Mouse (Mus musculus) CH12.LX (cell line): ENCODE measurements around the gene Prkce. TPM values are rescaled to one million over a fixed set of nuclear protein-coding genes. Genes with fewer than 3 reads are reported as not detected.

Experiments
- DNase-seq: peaks from one replicate; pipeline ENCODE4 v3.0.0-alpha.2; 2013; ENCODE audit errors: extremely low read depth
- H3K27ac ChIP-seq: 2 replicates; pipeline ENCODE4 v1.5.1; 2012; ENCODE audit warnings: low read depth, mild to moderate bottlenecking, control low read depth, moderate library complexity; ENCODE audit not compliant: insufficient read depth
- H3K27me3 ChIP-seq: replicated peaks from 2 replicates; pipeline ENCODE3; 2012; ENCODE audit warnings: inconsistent platforms
- H3K36me3 ChIP-seq, 2 experiments: replicated peaks in 1 of 2; 2 replicates each; pipeline versions ENCODE3 to v1.6.1; 2012; ENCODE audit warnings: inconsistent platforms in 1 of 2, low read length in 1 of 2, mild to moderate bottlenecking in 1 of 2, mixed read lengths in 1 of 2, moderate library complexity in 1 of 2; ENCODE audit not compliant: control insufficient read depth in 1 of 2, insufficient read depth in 1 of 2
- H3K4me1 ChIP-seq, 2 experiments: 2 replicates each; pipeline ENCODE4 v1.6.1; 2012; ENCODE audit warnings: inconsistent platforms in 1 of 2, moderate library complexity in 1 of 2; ENCODE audit not compliant: insufficient read depth in 2 of 2, control insufficient read depth in 1 of 2
- H3K4me2 ChIP-seq: 2 replicates; pipeline ENCODE4 v1.6.1; 2012; ENCODE audit warnings: low read depth, mild to moderate bottlenecking, control low read depth; ENCODE audit not compliant: poor library complexity, insufficient read depth, severe bottlenecking
- H3K4me3 ChIP-seq, 3 experiments: fragments of 150-350 bp in 1 of 3; sonication (generic) in 1 of 3; replicated peaks in 1 of 3; 2 replicates each; pipeline versions ENCODE3 to v1.5.1; 2011 to 2012; ENCODE audit warnings: low read depth in 2 of 3, low read length in 2 of 3, mild to moderate bottlenecking in 2 of 3, moderate library complexity in 2 of 3, control low read depth in 1 of 3, improper control_type of control experiment in 1 of 3, inconsistent platforms in 1 of 3, mixed read lengths in 1 of 3; ENCODE audit not compliant: poor library complexity in 1 of 3
- H3K79me2 ChIP-seq: replicated peaks from 2 replicates; pipeline ENCODE4 v1.6.1; 2012; ENCODE audit warnings: mild to moderate bottlenecking, moderate library complexity; ENCODE audit not compliant: control insufficient read depth, poor library complexity, insufficient read depth, severe bottlenecking; ENCODE audit errors: extremely low read depth
- H3K9ac ChIP-seq: 2 replicates; pipeline ENCODE4 v1.6.1; 2012; ENCODE audit warnings: low read depth, mild to moderate bottlenecking, control low read depth, moderate library complexity; ENCODE audit not compliant: insufficient read depth
- H3K9me3 ChIP-seq: replicated peaks from 2 replicates; pipeline ENCODE3; 2012; ENCODE audit warnings: low read length, inconsistent platforms, mixed read lengths
- BHLHE40 ChIP-seq: IDR thresholded peaks from 2 replicates; pipeline ENCODE4 v1.6.1; 2011; ENCODE audit warnings: mild to moderate bottlenecking, low read depth, low read length, improper control_type of control experiment
- CHD1 ChIP-seq: IDR thresholded peaks from 2 replicates; pipeline ENCODE4 v1.6.1; 2012; ENCODE audit warnings: low read depth, low read length, improper control_type of control experiment, inconsistent platforms
- CHD2 ChIP-seq: IDR thresholded peaks from 2 replicates; pipeline ENCODE4 v1.6.1; 2011; ENCODE audit warnings: low read length, improper control_type of control experiment
- CTCF ChIP-seq, 2 experiments: IDR thresholded peaks in 1 of 2; conservative IDR thresholded peaks in 1 of 2; 2 replicates each; pipeline ENCODE4 v1.5.1; 2011 to 2012; ENCODE audit warnings: low read depth in 2 of 2, low read length in 2 of 2, improper control_type of control experiment in 1 of 2, inconsistent platforms in 1 of 2, mild to moderate bottlenecking in 1 of 2, moderate library complexity in 1 of 2
- E2F4 ChIP-seq: IDR thresholded peaks from 2 replicates; pipeline ENCODE4 v1.6.1; 2011; ENCODE audit warnings: low read depth, low read length, improper control_type of control experiment; ENCODE audit not compliant: insufficient replicate concordance
- ELF1 ChIP-seq: IDR thresholded peaks from 2 replicates; pipeline ENCODE4 v1.6.1; 2014; ENCODE audit warnings: low read depth, mild to moderate bottlenecking, inconsistent platforms, low read length, improper control_type of control experiment
- ETS1 ChIP-seq: conservative IDR thresholded peaks from 2 replicates; pipeline ENCODE4 v1.6.1; 2012; ENCODE audit warnings: low read depth, mild to moderate bottlenecking, inconsistent platforms, low read length, improper control_type of control experiment, moderate library complexity
- GABPA ChIP-seq: IDR thresholded peaks from 2 replicates; pipeline ENCODE4 v1.6.1; 2012; ENCODE audit warnings: low read depth, low read length, improper control_type of control experiment, inconsistent platforms; ENCODE audit not compliant: insufficient replicate concordance
- HCFC1 ChIP-seq: IDR thresholded peaks from 2 replicates; pipeline ENCODE4 v1.6.1; 2012; ENCODE audit warnings: low read depth, mild to moderate bottlenecking, inconsistent platforms, low read length, improper control_type of control experiment
- IRF4 ChIP-seq: IDR thresholded peaks from 2 replicates; pipeline ENCODE4 v1.6.1; 2014; ENCODE audit warnings: low read depth, mild to moderate bottlenecking, inconsistent platforms, low read length, improper control_type of control experiment
- JUN ChIP-seq: IDR thresholded peaks from 2 replicates; pipeline ENCODE4 v1.6.1; 2011; ENCODE audit warnings: low read depth, mild to moderate bottlenecking, low read length, improper control_type of control experiment, moderate library complexity; ENCODE audit not compliant: insufficient read depth
- JUND ChIP-seq: conservative IDR thresholded peaks from 2 replicates; pipeline ENCODE4 v1.6.1; 2011; ENCODE audit warnings: low read depth, low read length, improper control_type of control experiment
- KAT2A ChIP-seq: IDR thresholded peaks from 2 replicates; pipeline ENCODE4 v1.6.1; 2012; ENCODE audit warnings: low read length, improper control_type of control experiment, inconsistent platforms; ENCODE audit not compliant: insufficient replicate concordance
- MAFK ChIP-seq: IDR thresholded peaks from 2 replicates; pipeline ENCODE4 v1.6.1; 2011; ENCODE audit warnings: low read length, improper control_type of control experiment; ENCODE audit not compliant: insufficient replicate concordance
- MAZ ChIP-seq: IDR thresholded peaks from 2 replicates; pipeline ENCODE4 v1.6.1; 2012; ENCODE audit warnings: low read depth, mild to moderate bottlenecking, inconsistent platforms, low read length, improper control_type of control experiment, moderate library complexity
- MXI1 ChIP-seq: IDR thresholded peaks from 2 replicates; pipeline ENCODE4 v1.6.1; 2011; ENCODE audit warnings: mild to moderate bottlenecking, low read depth, low read length, improper control_type of control experiment
- MYC ChIP-seq: IDR thresholded peaks from 2 replicates; pipeline ENCODE4 v1.6.1; 2011; ENCODE audit warnings: low read depth, mild to moderate bottlenecking, improper control_type of control experiment, low read length
- NELFE ChIP-seq: IDR thresholded peaks from 2 replicates; pipeline ENCODE4 v1.6.1; 2011; ENCODE audit warnings: low read depth, low read length, improper control_type of control experiment
- PAX5 ChIP-seq: IDR thresholded peaks from 2 replicates; pipeline ENCODE4 v1.6.1; 2012; ENCODE audit warnings: low read length, inconsistent platforms, mixed read lengths
- POLR2A ChIP-seq: IDR thresholded peaks from 2 replicates; pipeline ENCODE4 v1.6.1; 2011; ENCODE audit warnings: low read depth, mild to moderate bottlenecking, improper control_type of control experiment, low read length
- RAD21 ChIP-seq: IDR thresholded peaks from 2 replicates; pipeline ENCODE4 v1.6.1; 2011; ENCODE audit warnings: low read depth, mild to moderate bottlenecking, low read length, improper control_type of control experiment, moderate library complexity
- SIN3A ChIP-seq: IDR thresholded peaks from 2 replicates; pipeline ENCODE4 v1.6.1; 2012; ENCODE audit warnings: low read length, improper control_type of control experiment, inconsistent platforms
- UBTF ChIP-seq: IDR thresholded peaks from 2 replicates; pipeline ENCODE4 v1.6.1; 2012; ENCODE audit warnings: low read depth, mild to moderate bottlenecking, inconsistent platforms, low read length, improper control_type of control experiment, moderate library complexity
- USF2 ChIP-seq: conservative IDR thresholded peaks from 2 replicates; pipeline ENCODE4 v1.6.1; 2011; ENCODE audit warnings: low read depth, low read length, improper control_type of control experiment
- ZKSCAN1 ChIP-seq: IDR thresholded peaks from 2 replicates; pipeline ENCODE4 v1.6.1; 2012; ENCODE audit warnings: low read depth, inconsistent platforms, low read length, improper control_type of control experiment, borderline replicate concordance
- ZMIZ1 ChIP-seq: IDR thresholded peaks from 2 replicates; pipeline ENCODE4 v1.6.1; 2012; ENCODE audit warnings: low read depth, mild to moderate bottlenecking, inconsistent platforms, low read length, improper control_type of control experiment
- ZNF384 ChIP-seq: IDR thresholded peaks from 2 replicates; pipeline ENCODE4 v1.6.1; 2012; ENCODE audit warnings: low read depth, low read length, improper control_type of control experiment, inconsistent platforms
- dilution Hi-C: fragments of 300-500 bp; cut with MboI; formaldehyde crosslinking; loops from 2 replicates; pipeline ENCODE4 v1.14.3; 2020; ENCODE audit warnings: low sequenced_read_pairs; ENCODE audit not compliant: extremely low pct_unique_long_range_greater_than_20kb, extremely low pct_ligation_motif_present
- in situ Hi-C: fragments of 300-500 bp; cut with MboI; formaldehyde crosslinking; loops from 3 replicates; pipeline ENCODE4 v1.14.3; 2019; ENCODE audit warnings: low sequenced_read_pairs, low pct_ligation_motif_present, low pct_unique_long_range_greater_than_20kb, mixed read lengths
- polyA plus RNA-seq: library from polyadenylated mRNA; unstranded; fragments of >175 nt; gene quantifications from 2 replicates; pipeline ENCODE4 v1.2.1, GENCODE M21; 2012; ENCODE audit warnings: low read depth; ENCODE audit not compliant: insufficient read length
- total RNA-seq, 2 experiments: library from RNA; depleted of rRNA; stranded (reverse); fragments of 300-350 nt in 1 of 2; fragments of >200 nt in 1 of 2; gene quantifications; 2 replicates each; pipeline ENCODE4 v1.2.3; 2012 to 2014

Prkce gene
- total and polyA plus RNA-seq, 3 experiments = 4.1 to 13.2 (median 11.4) TPM

DNA sequence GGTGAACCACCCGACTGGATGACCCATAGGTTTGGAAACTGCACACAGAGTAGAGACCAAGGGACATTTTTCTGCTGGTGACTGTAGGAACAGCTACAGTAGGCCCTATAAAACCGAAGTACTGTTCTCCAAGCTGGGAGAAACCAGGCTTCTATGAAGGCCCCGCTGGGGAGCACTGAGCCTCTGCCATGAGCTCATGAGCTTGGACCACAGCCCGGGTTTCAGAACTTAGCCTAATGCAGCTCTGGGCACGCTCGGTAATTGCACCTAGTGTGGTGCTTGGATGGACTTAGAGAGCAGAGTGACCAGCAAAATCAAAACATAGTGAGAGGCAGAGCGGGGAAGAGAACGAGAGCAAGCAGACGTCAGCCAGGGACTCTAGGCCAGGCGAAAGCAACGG, 134.7 kb downstream of the Prkce start:
- H3K27me3 ChIP-seq = no peaks in the 10 kb centered on the region
- H3K9me3 ChIP-seq = no peaks in the 10 kb centered on the region
- H3K4me3 ChIP-seq = no peak overlapping the region
- H3K27ac ChIP-seq = no peak overlapping the region
- H3K4me1 ChIP-seq = peaks cover 3 to 40% of the 10 kb centered on the region in 2 experiments; a peak in 2 of 4 replicates
- peaks cover 0 to 46% of the 10 kb centered on the region in 2 experiments for H3K36me3 ChIP-seq
- dilution Hi-C loops = no loop called here
- no peak for TF ChIP-seq GABPA
- TF ChIP-seq SIN3A = no peak
- no peak for TF ChIP-seq ETS1
- TF ChIP-seq ZMIZ1 = no peak
- TF ChIP-seq HCFC1 = no peak
- no peak for TF ChIP-seq JUN
- TF ChIP-seq KAT2A = no peak
- TF ChIP-seq USF2 = no peak
- no peak for TF ChIP-seq POLR2A
- no peak for TF ChIP-seq JUND
- TF ChIP-seq BHLHE40 = no peak
- TF ChIP-seq MAFK = no peak
- no peak for TF ChIP-seq UBTF
- TF ChIP-seq CHD1 = no peak
- no peak overlapping the region for H3K4me2 ChIP-seq
- DNase-seq = no peak
- in situ Hi-C loops = no loop called here
- no peak overlapping the region for H3K9ac ChIP-seq
- H3K79me2 ChIP-seq = no peaks in the 10 kb centered on the region; the same call in 1 of the 2 replicates

DNA sequence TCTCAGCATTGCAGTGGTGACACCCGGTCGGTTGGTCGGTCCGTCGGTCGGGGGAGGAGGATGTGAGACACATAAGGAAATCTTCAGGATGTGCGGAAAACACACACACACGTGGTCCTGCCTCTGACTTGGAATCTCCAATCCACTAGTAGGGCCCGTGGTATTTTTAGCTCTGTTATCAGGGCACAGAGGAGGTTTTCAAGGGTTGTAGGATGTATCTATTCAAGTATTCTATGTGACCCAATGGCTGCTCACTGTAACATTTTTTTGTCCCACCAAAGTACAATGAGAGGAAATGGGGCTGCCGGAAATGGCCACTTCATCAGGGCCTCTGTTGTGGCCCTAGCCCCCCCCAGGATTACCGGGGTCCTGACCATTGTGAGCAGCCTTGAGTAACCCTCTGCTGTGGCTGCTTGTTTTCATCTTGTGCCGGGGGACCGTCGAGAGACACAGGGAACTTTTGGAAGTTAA, 135.3 kb downstream of the Prkce start:
- H3K4me2 ChIP-seq = no peak overlapping the region
- TF ChIP-seq PAX5 (no peak), CTCF (conservative IDR thresholded peaks at IDR 0.05 in 1 of 2, IDR thresholded peaks at IDR 0.05 in 1 of 2; ENCODE audit: low read depth in 2 of 2, low read length in 2 of 2) (no peak), MYC (no peak), E2F4 (no peak), RAD21 (no peak), ZNF384 (no peak), IRF4 (no peak), GABPA (no peak), MAZ (no peak), MXI1 (no peak), ELF1 (no peak), NELFE (no peak), ZKSCAN1 (no peak), ZMIZ1 (no peak), JUND (no peak), BHLHE40 (no peak), CHD2 (no peak), USF2 (no peak)
- H3K9me3 ChIP-seq = no peaks in the 10 kb centered on the region
- peaks cover 3 to 40% of the 10 kb centered on the region in 2 experiments; a peak in 2 of 4 replicates for H3K4me1 ChIP-seq
- H3K27ac ChIP-seq = no peak overlapping the region
- H3K9ac ChIP-seq = no peak overlapping the region
- dilution Hi-C loops = no loop called here
- no peaks in the 10 kb centered on the region; the same call in none of the 2 replicates for H3K79me2 ChIP-seq
- peaks cover 0 to 43% of the 10 kb centered on the region in 2 experiments for H3K36me3 ChIP-seq
- no peak for DNase-seq
- H3K4me3 ChIP-seq = no peak overlapping the region
- H3K27me3 ChIP-seq = no peaks in the 10 kb centered on the region
- in situ Hi-C loops = no loop called here
